Comparison of ENCODE assay signal across 20 mouse cellular contexts in the genomic region with DNA sequence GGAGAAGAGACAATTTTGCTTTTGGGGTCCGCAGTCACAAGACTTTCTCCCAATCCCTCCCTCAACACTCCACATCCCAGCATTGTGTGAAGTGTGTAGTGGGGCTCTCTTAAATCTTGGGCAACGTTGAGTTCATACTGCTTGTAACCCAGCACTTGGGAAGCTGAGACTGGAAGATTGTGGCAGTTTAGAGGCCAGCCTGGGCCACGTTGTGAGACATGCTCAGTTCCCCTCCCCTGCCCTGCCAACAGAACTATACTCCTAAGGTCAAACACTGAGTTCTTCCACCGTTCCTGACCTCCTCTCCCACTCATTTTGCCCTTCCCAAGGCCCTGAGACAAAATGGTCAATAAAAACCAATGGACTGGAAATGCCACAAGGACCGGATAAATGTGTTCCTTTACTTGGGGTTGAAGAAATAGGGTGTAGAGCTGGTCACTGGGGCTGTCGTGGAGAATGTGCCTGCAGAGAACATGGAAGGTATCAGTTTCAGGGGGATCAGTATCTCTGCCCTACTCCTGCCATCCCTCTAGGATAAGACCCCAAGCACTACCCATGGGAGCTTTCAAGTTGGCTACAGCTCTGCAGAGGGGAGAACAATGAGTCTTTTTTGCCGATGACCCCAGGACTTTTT. TPM values are rescaled to one million over a fixed set of nuclear protein-coding genes. Genes with fewer than 3 reads are reported as not detected.
"Had no signal": no experiment of that assay in that cellular context is flagged by ENCODE, and none has a peak within 500 bp of the region (broad histone marks: within the 10 kb centered on the region; RNA-seq: fewer than 3 reads in every experiment).

No protein-coding gene starts in this region.

- H3K27me3 ChIP-seq: liver, embryonic 13.5 days; neural tube, embryonic 12.5 days; neural tube, embryonic 15.5 days had no signal

- H3K9ac ChIP-seq: liver, embryonic 13.5 days; neural tube, embryonic 12.5 days; neural tube, embryonic 15.5 days had no signal

- H3K36me3 ChIP-seq: liver, embryonic 13.5 days; midbrain, embryonic 10.5 days; neural tube, embryonic 12.5 days had no signal

- ATAC-seq: hindbrain, postnatal 0 days; inflammation-experienced regulatory T-cells, adult 6 months; intestine, embryonic 16.5 days had no signal

- DNase-seq: layer of hippocampus, postnatal 36 days; liver, embryonic 13.5 days; lung, adult 2 months; lung, postnatal 14 days; lung, postnatal 4 days; midbrain, embryonic 14.5 days; right cerebral cortex, adult 18-20 months; right cerebral cortex, postnatal 25 days; thymus, adult 18-20 months; thymus, postnatal 4 days had no signal

- H3K4me1 ChIP-seq: midbrain, embryonic 10.5 days; neural tube, embryonic 12.5 days; neural tube, embryonic 15.5 days had no signal

- H3K9me3 ChIP-seq: liver, embryonic 13.5 days; midbrain, embryonic 10.5 days; neural tube, embryonic 12.5 days; neural tube, embryonic 15.5 days had no signal

- H3K4me2 ChIP-seq: liver, embryonic 13.5 days; neural tube, embryonic 12.5 days; neural tube, embryonic 15.5 days had no signal

- H3K27ac ChIP-seq: hindbrain, postnatal 0 days; left cerebral cortex, adult 2 months; liver, embryonic 13.5 days; midbrain, embryonic 10.5 days; neural tube, embryonic 12.5 days; neural tube, embryonic 15.5 days had no signal

- H3K4me3 ChIP-seq: left cerebral cortex, adult 2 months; liver, embryonic 13.5 days; midbrain, embryonic 10.5 days; neural tube, embryonic 12.5 days; neural tube, embryonic 15.5 days had no signal

RNA-seq across cellular contexts. Expression of a gene that starts 4.8 kb away (rescaled TPM):
- polyA plus RNA-seq: testis, adult 2 months had no signal

RNA-seq across cellular contexts. Expression of a gene that starts 57.0 kb away (rescaled TPM):
- polyA plus RNA-seq: hindbrain, postnatal 0 days; inflammation-experienced regulatory T-cells, adult 6 months; liver, embryonic 16.5 days; lung, embryonic 16.5 days; midbrain, embryonic 10.5 days; midbrain, embryonic 14.5 days; neural tube, embryonic 12.5 days; neural tube, embryonic 15.5 days had no signal
